Mouse (Mus musculus): ENCODE results near the gene Sh2b3.

Sh2b3 gene

DNA sequence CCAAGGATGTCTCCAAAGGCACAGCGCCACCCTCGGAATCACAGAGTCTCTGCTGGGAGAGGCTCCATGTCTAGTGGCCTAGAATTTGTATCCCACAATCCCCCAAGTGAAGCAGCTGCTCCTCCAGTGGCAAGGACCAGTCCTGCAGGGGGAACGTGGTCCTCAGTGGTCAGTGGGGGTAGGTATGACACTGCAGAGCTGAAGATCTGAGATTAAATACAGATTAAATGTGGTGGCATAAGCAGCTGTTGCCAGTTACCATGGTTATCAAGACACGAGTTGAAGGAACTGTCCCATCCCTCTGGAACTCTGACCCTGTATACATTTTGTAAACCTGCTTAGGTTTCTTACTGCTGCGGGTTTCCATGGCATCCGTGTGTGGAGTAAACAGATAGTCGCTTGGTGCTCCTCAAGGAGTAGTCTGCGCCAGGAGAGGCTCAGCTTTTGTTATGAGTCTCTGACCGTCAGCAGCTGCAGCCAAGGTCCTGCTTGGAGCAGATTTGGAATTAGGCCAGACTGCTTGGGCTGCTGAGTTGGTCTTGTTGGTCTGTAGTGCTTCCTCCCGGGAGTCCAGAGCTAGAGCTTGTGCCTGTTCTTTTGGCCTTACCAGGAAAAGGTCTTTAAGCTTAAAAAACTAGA, 53.5 kb downstream of the Sh2b3 start:
- DNase-seq (ENCODE audit: low spot score) = no peak

DNA sequence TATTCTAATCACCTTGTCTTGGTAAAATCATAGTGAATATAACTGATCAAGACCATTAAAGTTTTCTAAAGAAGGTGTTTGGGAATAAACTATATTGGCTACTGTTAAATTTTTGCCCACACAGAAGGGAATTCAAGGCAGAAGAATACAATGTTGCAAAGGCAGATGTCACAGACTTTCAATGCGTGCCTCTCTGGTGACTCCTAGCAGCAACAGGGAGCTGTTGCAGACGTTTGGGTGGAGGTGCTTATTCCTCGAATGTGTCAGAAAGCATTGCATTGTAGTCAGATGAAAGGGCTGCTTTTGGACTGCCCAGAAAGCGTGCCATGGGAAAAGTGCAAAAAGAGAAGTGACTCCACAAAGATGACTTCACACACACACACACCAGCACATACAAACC, 55.0 kb downstream of the Sh2b3 start:
- DNase-seq (ENCODE audit: low spot score) = no peak

DNA sequence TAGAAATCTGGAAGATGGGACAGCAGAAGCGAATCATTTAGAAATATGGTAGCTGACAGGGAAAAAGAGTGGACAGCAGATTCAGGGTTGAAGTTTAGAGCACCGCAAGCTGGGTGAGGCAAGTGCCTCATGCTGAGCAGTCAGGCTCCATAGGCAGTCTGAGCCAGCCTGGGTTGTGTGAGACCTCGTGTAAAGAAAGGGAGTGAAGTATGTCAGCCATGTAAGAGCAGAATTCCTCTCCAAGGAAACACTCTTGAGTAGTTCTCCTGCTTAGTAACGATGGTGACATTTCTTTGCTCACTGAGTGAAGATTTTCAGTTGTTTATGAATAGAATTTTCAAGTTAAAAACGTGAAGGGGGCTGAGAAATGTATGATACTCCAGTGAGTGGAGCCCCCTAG, 57.3 kb downstream of the Sh2b3 start:
- no peak for DNase-seq (ENCODE audit: low spot score)

DNA sequence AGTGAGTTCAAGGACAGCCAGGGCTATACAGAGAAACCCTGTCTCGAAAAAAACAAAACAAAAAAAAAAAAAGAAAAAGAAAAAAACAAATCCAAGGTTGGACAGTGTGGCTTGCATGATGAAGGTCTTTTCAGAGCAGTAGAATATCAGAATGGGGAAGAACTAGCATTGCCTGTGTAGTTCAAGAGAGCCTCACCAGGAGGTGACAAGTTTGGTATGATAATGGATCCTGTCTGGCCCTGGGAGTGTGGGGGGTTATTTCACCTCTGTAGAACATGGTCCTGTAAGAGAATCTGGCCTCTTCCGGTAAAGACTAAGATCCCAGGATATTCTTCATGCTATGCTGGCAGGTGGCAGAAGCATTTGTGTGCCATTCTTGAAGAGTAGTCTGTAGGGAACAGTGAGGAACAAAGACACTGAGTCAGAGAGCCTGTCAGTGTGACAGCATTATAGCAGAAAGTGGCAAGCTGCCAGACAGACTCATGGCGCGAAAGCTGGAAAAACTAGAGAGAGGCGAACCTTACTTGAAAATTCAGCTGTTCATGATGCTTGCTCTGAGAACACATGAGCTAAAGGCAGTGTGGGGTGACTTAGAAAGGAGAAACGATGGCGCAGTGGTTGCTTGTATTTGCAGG, 58.8 kb downstream of the Sh2b3 start:
- DNase-seq (ENCODE audit: low spot score) = no peak

DNA sequence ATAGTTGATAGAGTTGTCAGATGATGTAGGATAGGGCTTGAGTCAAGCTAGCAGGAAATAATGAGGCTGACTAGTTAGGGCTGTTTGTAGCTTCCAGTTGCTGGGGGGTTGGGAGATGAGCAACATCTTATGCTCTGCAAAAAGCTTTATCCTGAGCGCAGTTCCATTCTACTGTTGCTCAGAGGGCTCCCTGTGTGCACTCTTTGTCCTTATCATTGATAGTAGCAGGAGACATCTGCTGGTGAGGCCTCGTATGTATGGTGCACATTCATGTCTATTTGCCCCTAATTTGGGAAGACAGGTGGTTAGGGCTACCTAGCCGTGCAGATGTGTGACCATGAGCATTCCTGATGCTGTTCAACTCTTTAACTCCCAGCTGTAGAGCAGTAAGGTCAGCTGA, 65.8 kb downstream of the Sh2b3 start:
- DNase-seq (ENCODE audit: low spot score) = no peak

DNA sequence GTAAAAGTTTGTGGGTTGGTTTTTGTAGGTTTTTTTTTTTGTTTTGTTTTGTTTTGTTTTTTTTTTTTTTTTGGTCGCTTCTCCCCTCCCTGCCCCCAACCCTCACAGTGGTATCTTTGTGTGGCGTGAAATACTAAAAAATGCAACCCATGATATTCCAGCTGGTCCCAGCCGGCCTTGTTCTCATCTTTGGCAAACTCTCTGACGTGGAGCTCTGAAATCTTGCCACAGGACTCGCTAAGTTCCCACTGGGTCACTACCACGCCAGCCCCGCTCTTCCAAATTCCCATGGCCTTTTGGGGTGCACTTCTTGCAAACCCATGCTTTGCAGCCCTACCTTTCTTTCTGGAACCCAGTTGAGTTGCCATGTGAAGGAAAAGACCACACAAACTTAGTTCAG, 67.6 kb downstream of the Sh2b3 start:
- DNase-seq (ENCODE audit: low spot score) = no peak

DNA sequence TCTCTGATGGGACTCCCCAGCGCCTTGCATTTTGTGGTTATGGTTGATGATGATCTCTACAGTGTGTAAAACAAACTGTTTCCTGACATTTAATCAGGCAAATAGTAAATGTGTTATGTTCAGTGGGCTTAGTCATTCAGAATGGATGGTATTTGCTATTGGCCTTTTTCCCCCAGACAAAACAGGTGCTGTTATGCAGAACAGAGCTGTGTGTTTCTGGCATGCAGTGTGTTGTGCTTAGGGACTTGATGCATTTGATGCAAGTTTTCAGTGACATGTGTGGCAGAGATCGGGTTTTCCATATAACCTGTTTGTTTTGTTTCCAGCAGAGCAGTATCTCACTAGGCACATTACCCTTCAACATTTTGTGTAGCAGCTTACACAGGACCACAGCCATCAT, 69.9 kb downstream of the Sh2b3 start:
- DNase-seq (ENCODE audit: low spot score) = no peak

DNA sequence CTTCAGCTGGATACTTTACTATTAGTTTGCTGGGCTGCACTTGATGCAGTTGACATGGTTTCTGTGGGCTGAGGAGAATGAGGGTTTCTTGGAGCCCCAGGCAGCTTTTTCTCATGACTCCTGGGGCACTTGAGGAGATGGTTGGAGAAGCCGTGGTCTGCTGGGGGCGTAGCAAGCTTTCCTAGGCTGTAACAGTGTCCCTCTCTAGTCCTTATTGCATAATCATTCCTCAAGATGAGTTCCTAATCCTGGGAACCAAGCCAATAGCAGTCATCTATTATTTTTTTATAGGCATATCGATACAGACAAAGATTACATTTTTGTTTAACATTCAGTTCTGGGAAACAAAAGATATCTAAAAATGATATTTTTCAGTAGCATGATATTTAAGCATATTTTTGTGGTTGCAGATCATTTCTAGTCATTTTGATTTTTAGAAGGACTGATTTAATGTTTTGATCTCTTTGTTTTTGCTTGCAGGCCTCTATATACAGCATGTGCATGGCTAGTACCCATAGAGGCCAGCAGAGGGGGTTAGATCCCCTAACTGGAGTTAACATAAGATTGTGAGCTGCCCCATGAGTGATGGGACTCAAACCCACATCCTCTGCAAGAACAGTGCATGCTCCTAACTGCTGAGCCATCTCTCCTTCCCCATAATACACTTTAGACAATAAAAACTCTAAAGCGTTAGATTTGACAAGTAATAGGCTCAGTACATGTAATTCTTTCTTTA, 71.2 kb downstream of the Sh2b3 start:
- DNase-seq (ENCODE audit: low spot score) = no peak

Measured in ovary, postnatal 14 days (tissue).